Comparison of ENCODE assay signal across 9 mouse cellular contexts in the genomic region with DNA sequence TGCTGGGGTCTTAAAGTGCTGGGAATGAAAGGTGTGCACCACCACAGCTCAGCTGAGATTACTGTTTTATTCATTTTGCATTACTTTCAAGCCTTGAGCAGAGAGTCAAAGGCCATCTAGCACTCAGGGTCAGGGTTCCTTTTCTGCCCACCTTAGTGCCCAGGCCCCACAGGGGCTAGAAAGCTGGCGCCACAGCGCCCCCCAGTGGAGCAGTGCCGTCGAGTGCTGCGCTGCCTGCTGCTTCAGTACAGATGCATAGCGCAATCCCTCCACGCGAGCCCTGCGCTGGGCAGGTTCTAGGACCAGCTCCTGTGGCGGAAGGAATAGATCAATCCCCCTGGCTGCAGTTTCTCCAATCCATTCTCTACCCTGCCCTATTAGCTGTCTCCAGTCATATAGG. TPM values are rescaled to one million over a fixed set of nuclear protein-coding genes. Genes with fewer than 3 reads are reported as not detected.
DNase-seq lines count a peak whose midpoint lies in the region; ATAC-seq and TF ChIP-seq lines count a peak whose summit lies in the region.
"Had no signal": no experiment of that assay in that cellular context is flagged by ENCODE, and none has a peak within 500 bp of the region (broad histone marks: within the 10 kb centered on the region; RNA-seq: fewer than 3 reads in every experiment).

No protein-coding gene starts in this region.

- peak overlapping the region; percentile 63 for H3K4me2 ChIP-seq in heart, embryonic 11.5 days
- peak overlapping the region; percentile 58 for H3K4me2 ChIP-seq in hindbrain, embryonic 11.5 days (replicated peaks; ENCODE audit: low read depth, low read length)
- 0 out of 2 replicates have a peak overlapping the region, but pooled peaks have one; percentile 11 for H3K4me2 ChIP-seq in liver, embryonic 11.5 days

- WGBS in heart, embryonic 11.5 days (ENCODE audit: insufficient replicate concordance) = 22% methylated on average over 10 of the region's 10 CpGs
- WGBS in hindbrain, embryonic 11.5 days = 6% methylated on average over 10 of the region's 10 CpGs
- WGBS in liver, embryonic 11.5 days = 45% methylated on average over 10 of the region's 10 CpGs

- H3K9ac ChIP-seq in heart, embryonic 11.5 days (ENCODE audit: low read depth, low read length) = no peak overlapping the region
- H3K9ac ChIP-seq in ES-E14 (ENCODE audit: insufficient read depth, low read depth, low read length, poor library complexity, severe bottlenecking) = no peak overlapping the region; the same call in 1 of the 2 replicates
- H3K9ac ChIP-seq in hindbrain, embryonic 11.5 days (ENCODE audit: low read depth, low read length) = 0 out of 2 replicates have a peak overlapping the region, but pooled peaks have one; percentile 23
- H3K9ac ChIP-seq in liver, embryonic 11.5 days (ENCODE audit: low read depth, low read length) = no peak overlapping the region

- H3K4me1 ChIP-seq in heart, embryonic 11.5 days (ENCODE audit: control insufficient read depth, insufficient read depth, low read length) = 0 out of 2 replicates have a peak, but pooled peaks cover 2% of the 10 kb centered on the region
- peaks cover 2 to 13% of the 10 kb centered on the region in 2 experiments; a peak in 1 of 4 replicates for H3K4me1 ChIP-seq in ES-E14 (ENCODE audit: control insufficient read depth in 2 of 2, insufficient read depth in 2 of 2, low read length in 2 of 2, poor library complexity in 1 of 2)
- H3K4me1 ChIP-seq in hindbrain, embryonic 11.5 days (replicated peaks; ENCODE audit: control insufficient read depth, insufficient read depth, low read length) = peaks cover 3% of the 10 kb centered on the region; the same call in 1 of the 2 replicates
- 0 out of 2 replicates have a peak, but pooled peaks cover 2% of the 10 kb centered on the region for H3K4me1 ChIP-seq in liver, embryonic 11.5 days (replicated peaks; ENCODE audit: control insufficient read depth, insufficient read depth, low read length)

- H3K36me3 ChIP-seq in heart, embryonic 11.5 days (ENCODE audit: control insufficient read depth, insufficient read depth, low read length) = no peaks in the 10 kb centered on the region
- H3K36me3 ChIP-seq in ES-E14 (ENCODE audit: control insufficient read depth, insufficient read depth, low read length, poor library complexity, severe bottlenecking) = peaks cover 10% of the 10 kb centered on the region; the same call in 1 of the 2 replicates
- H3K36me3 ChIP-seq in hindbrain, embryonic 11.5 days (ENCODE audit: control insufficient read depth, insufficient read depth, low read length) = no peaks in the 10 kb centered on the region
- H3K36me3 ChIP-seq in liver, embryonic 11.5 days (ENCODE audit: control insufficient read depth, insufficient read depth, low read length) = peaks cover 10% of the 10 kb centered on the region; the same call in 1 of the 2 replicates

- no peak for DNase-seq in heart, adult 8-10 months (ENCODE audit: low spot score)
- no peak for DNase-seq in ES-E14 (ENCODE audit: low read depth, low spot score)
- DNase-seq in embryo, embryonic 11.5 days (ENCODE audit: low read depth, low spot score) = peak; percentile 51
- DNase-seq in hindbrain, embryonic 11.5 days (ENCODE audit: low spot score) = peak; percentile 89
- DNase-seq in liver, embryonic 11.5 days (ENCODE audit: low spot score) = no peak
- peak; percentile 91 for DNase-seq in retina, embryonic 14.5 days (ENCODE audit: low spot score)
- DNase-seq in left cerebral cortex, adult 9 months (ENCODE audit: low spot score in 2 of 2) = no peak

- no peak overlapping the region for H3K27ac ChIP-seq in heart, embryonic 11.5 days (ENCODE audit: low read depth, low read length)
- no peak overlapping the region for H3K27ac ChIP-seq in ES-E14 (ENCODE audit: insufficient read depth, low read depth, low read length, poor library complexity, severe bottlenecking)
- H3K27ac ChIP-seq in hindbrain, embryonic 11.5 days (ENCODE audit: low read depth, low read length) = no peak overlapping the region
- H3K27ac ChIP-seq in liver, embryonic 11.5 days (ENCODE audit: low read depth, low read length) = no peak overlapping the region

- H3K4me3 ChIP-seq in heart, embryonic 11.5 days (ENCODE audit: low read depth, low read length) = peak overlapping the region; percentile 18; the same call in 1 of the 2 replicates
- peak overlapping the region; percentile 57 to 74 for H3K4me3 ChIP-seq in ES-E14 (ENCODE audit: insufficient read depth in 1 of 2, low read depth in 1 of 2, low read length in 2 of 2, poor library complexity in 1 of 2, severe bottlenecking in 1 of 2)
- peak overlapping the region; percentile 28 for H3K4me3 ChIP-seq in hindbrain, embryonic 11.5 days (ENCODE audit: low read depth, low read length)
- no peak overlapping the region for H3K4me3 ChIP-seq in liver, embryonic 11.5 days (ENCODE audit: low read depth, low read length)
- H3K4me3 ChIP-seq: myocyte had no signal

- H3K9me3 ChIP-seq in heart, embryonic 11.5 days (replicated peaks; ENCODE audit: control insufficient read depth, low read length) = no peaks in the 10 kb centered on the region
- no peaks in the 10 kb centered on the region for H3K9me3 ChIP-seq in ES-E14 (ENCODE audit: control insufficient read depth, insufficient read depth, low read depth, low read length)
- no peaks in the 10 kb centered on the region for H3K9me3 ChIP-seq in hindbrain, embryonic 11.5 days (ENCODE audit: control insufficient read depth, low read length)
- no peaks in the 10 kb centered on the region for H3K9me3 ChIP-seq in liver, embryonic 11.5 days (ENCODE audit: control insufficient read depth, low read length)

- H3K27me3 ChIP-seq in heart, embryonic 11.5 days (ENCODE audit: control insufficient read depth, insufficient read depth, low read length) = peaks cover 37% of the 10 kb centered on the region
- H3K27me3 ChIP-seq in hindbrain, embryonic 11.5 days (ENCODE audit: control insufficient read depth, insufficient read depth, low read length) = peaks cover 19% of the 10 kb centered on the region
- H3K27me3 ChIP-seq in liver, embryonic 11.5 days (replicated peaks; ENCODE audit: control insufficient read depth, insufficient read depth, low read length) = no peaks in the 10 kb centered on the region

- no peak for ATAC-seq in heart, embryonic 11.5 days (replicated peaks; ENCODE audit: insufficient number of reproducible peaks, low FRiP score, low TSS enrichment)
- ATAC-seq in hindbrain, embryonic 11.5 days (ENCODE audit: low FRiP score) = peak; percentile 54; the same call in 1 of the 2 replicates
- no peak for ATAC-seq in liver, embryonic 11.5 days (replicated peaks; ENCODE audit: low FRiP score)

- in situ Hi-C loops in ES-E14 (cut with MboI; ENCODE audit: low sequenced_read_pairs in 2 of 2, unreplicated experiment in 2 of 2) = no loop called here

TF ChIP-seq in ES-E14, 5 proteins besides CTCF, POLR2A, EP300 and RAD21:
- no peak for TF ChIP-seq ZNF384 (IDR thresholded peaks at IDR 0.05; ENCODE audit: low read depth, low read length)
- TF ChIP-seq CHD2 (IDR thresholded peaks at IDR 0.05; ENCODE audit: low read depth, low read length) = no peak
- peak; percentile 42; the same call in 1 of the 2 replicates for TF ChIP-seq HCFC1 (IDR thresholded peaks at IDR 0.05; ENCODE audit: borderline replicate concordance, insufficient read depth, low read length)
- peak; percentile 47; the same call in 1 of the 2 replicates for TF ChIP-seq ZC3H11A (IDR thresholded peaks at IDR 0.05; ENCODE audit: borderline replicate concordance, low read depth, low read length)
- no peak for TF ChIP-seq MAFK (IDR thresholded peaks at IDR 0.05; ENCODE audit: insufficient read depth, low read depth, low read length)

RNA-seq across cellular contexts. Expression of gene Nradd, which starts 6.9 kb away (rescaled TPM):
- 12.6 and 19.1 TPM in 2 replicates for polyA plus RNA-seq in heart, embryonic 11.5 days (2014; fragmentation: Nextera tagmentation; extraction: Ambion mirVana)
- total RNA-seq in heart, adult 8-10 months (2022) = 1 to 10 TPM in 2 of 4 experiments, under 1 TPM in 2; 0.79 to 1.4 (median 0.97) TPM
- total RNA-seq in ES-E14 (2012; rRNA removed) = 65.5 and 83.8 TPM in 2 replicates
- 21.9 and 22.0 TPM in 2 replicates for polyA plus RNA-seq in hindbrain, embryonic 11.5 days (2014; fragmentation: Nextera tagmentation; extraction: Ambion mirVana)
- 8.2 and 9.9 TPM in 2 replicates for polyA plus RNA-seq in liver, embryonic 11.5 days (2014; fragmentation: Nextera tagmentation; extraction: Ambion mirVana)

RNA-seq across cellular contexts. Expression of gene Nbeal2, which starts 22.8 kb away (rescaled TPM):
- 1.4 and 1.6 TPM in 2 replicates for polyA plus RNA-seq in heart, embryonic 11.5 days (2014; fragmentation: Nextera tagmentation; extraction: Ambion mirVana)
- total RNA-seq in heart, adult 8-10 months (2022) = 10 to 100 TPM in 1 of 4 experiments, 1 to 10 TPM in 3; 5.8 to 10.8 (median 8.5) TPM
- total RNA-seq in ES-E14 (2012; rRNA removed) = 13.6 and 24.1 TPM in 2 replicates
- 1.9 and 2.4 TPM in 2 replicates for polyA plus RNA-seq in hindbrain, embryonic 11.5 days (2014; fragmentation: Nextera tagmentation; extraction: Ambion mirVana)
- polyA plus RNA-seq in liver, embryonic 11.5 days (2014; fragmentation: Nextera tagmentation; extraction: Ambion mirVana) = 8.0 TPM in 2 replicates

RNA-seq across cellular contexts. Expression of gene Ccdc12, which starts 25.1 kb away (rescaled TPM):
- polyA plus RNA-seq in heart, embryonic 11.5 days (2014; fragmentation: Nextera tagmentation; extraction: Ambion mirVana) = 135 and 149 TPM in 2 replicates
- 10 to 100 TPM; 56.2 to 69.2 (median 65.3) TPM for total RNA-seq in heart, adult 8-10 months (2022)
- 79.9 and 82.2 TPM in 2 replicates for total RNA-seq in ES-E14 (2012; rRNA removed)
- polyA plus RNA-seq in hindbrain, embryonic 11.5 days (2014; fragmentation: Nextera tagmentation; extraction: Ambion mirVana) = 141 and 145 TPM in 2 replicates
- polyA plus RNA-seq in liver, embryonic 11.5 days (2014; fragmentation: Nextera tagmentation; extraction: Ambion mirVana) = 161 TPM in 2 replicates

Comparison
In these comparisons a context has a peak if more than half of its experiments do, and no peak if none do; other contexts are left out.
1. H3K4me2 ChIP-seq: peak in every context shown above with its lines; median percentile 63 in heart, embryonic 11.5 days; 58 in hindbrain, embryonic 11.5 days; 11 in liver, embryonic 11.5 days.
2. DNase-seq: peak in embryo, embryonic 11.5 days (single experiment), hindbrain, embryonic 11.5 days (single experiment) and retina, embryonic 14.5 days (single experiment); none in heart, adult 8-10 months (single experiment), ES-E14 (single experiment), liver, embryonic 11.5 days (single experiment) and left cerebral cortex, adult 9 months (0 of 2).